Mouse (Mus musculus): ENCODE data around the gene Gm44805. TPM values are rescaled to one million over a fixed set of nuclear protein-coding genes. Genes with fewer than 3 reads are reported as not detected.

The Gm44805 gene
- polyA plus RNA-seq, 1 experiment from 2014 or later = not detected

Other genes starting within 250 kb of the Gm44805 start
- gene Mark4, start 222.6 kb downstream of the Gm44805 start, polyA plus RNA-seq (2014; fragmentation: Nextera tagmentation; extraction: Ambion mirVana) = 9.2 and 13.0 TPM in 2 replicates
- 0.16 and 0.25 TPM in 2 replicates for gene Exoc3l2, start 218.1 kb downstream of the Gm44805 start, polyA plus RNA-seq (2014; fragmentation: Nextera tagmentation; extraction: Ambion mirVana)
- 2.1 and 2.3 TPM in 2 replicates for gene Bloc1s3, start 173.1 kb downstream of the Gm44805 start, polyA plus RNA-seq (2014; fragmentation: Nextera tagmentation; extraction: Ambion mirVana)
- 34.2 and 42.5 TPM in 2 replicates for gene Trappc6a, start 173.0 kb downstream of the Gm44805 start, polyA plus RNA-seq (2014; fragmentation: Nextera tagmentation; extraction: Ambion mirVana)
- 0.36 and 0.57 TPM in 2 replicates for gene Nkpd1, start 163.6 kb downstream of the Gm44805 start, polyA plus RNA-seq (2014; fragmentation: Nextera tagmentation; extraction: Ambion mirVana)
- gene Ppp1r37, start 118.3 kb downstream of the Gm44805 start, polyA plus RNA-seq (2014; fragmentation: Nextera tagmentation; extraction: Ambion mirVana) = 12.6 and 13.5 TPM in 2 replicates
- gene Zfp296, start 104.1 kb downstream of the Gm44805 start, polyA plus RNA-seq (2014; fragmentation: Nextera tagmentation; extraction: Ambion mirVana) = 0.15 TPM in 1 of 2 replicates, not detected in the other
- 134 and 146 TPM in 2 replicates for gene Gemin7, start 103.8 kb downstream of the Gm44805 start, polyA plus RNA-seq (2014; fragmentation: Nextera tagmentation; extraction: Ambion mirVana)
- 27.1 and 40.1 TPM in 2 replicates for gene Clasrp, start 76.9 kb downstream of the Gm44805 start, polyA plus RNA-seq (2014; fragmentation: Nextera tagmentation; extraction: Ambion mirVana)
- 2.8 and 3.0 TPM in 2 replicates for gene Relb, start 52.0 kb downstream of the Gm44805 start, polyA plus RNA-seq (2014; fragmentation: Nextera tagmentation; extraction: Ambion mirVana)
- gene Clptm1, start 16.4 kb downstream of the Gm44805 start, polyA plus RNA-seq (2014; fragmentation: Nextera tagmentation; extraction: Ambion mirVana) = 86.4 and 94.9 TPM in 2 replicates
- not detected in 2 replicates for gene Apoc2, start 3.5 kb downstream of the Gm44805 start, polyA plus RNA-seq (2014; fragmentation: Nextera tagmentation; extraction: Ambion mirVana)
- gene Apoc4, start 56 bp upstream of the Gm44805 start, polyA plus RNA-seq (2014; fragmentation: Nextera tagmentation; extraction: Ambion mirVana) = not detected in 2 replicates
- 1.0 and 1.4 TPM in 2 replicates for gene Apoc1, start 11.2 kb upstream of the Gm44805 start, polyA plus RNA-seq (2014; fragmentation: Nextera tagmentation; extraction: Ambion mirVana)
- 261 and 304 TPM in 2 replicates for gene Apoe, start 17.8 kb upstream of the Gm44805 start, polyA plus RNA-seq (2014; fragmentation: Nextera tagmentation; extraction: Ambion mirVana)
- 86.3 and 109 TPM in 2 replicates for gene Tomm40, start 34.0 kb upstream of the Gm44805 start, polyA plus RNA-seq (2014; fragmentation: Nextera tagmentation; extraction: Ambion mirVana)
- 33.0 and 39.7 TPM in 2 replicates for gene Nectin2, start 69.1 kb upstream of the Gm44805 start, polyA plus RNA-seq (2014; fragmentation: Nextera tagmentation; extraction: Ambion mirVana)
- gene Bcam, start 89.6 kb upstream of the Gm44805 start, polyA plus RNA-seq (2014; fragmentation: Nextera tagmentation; extraction: Ambion mirVana) = 5.8 and 7.6 TPM in 2 replicates
- gene Cblc, start 115.4 kb upstream of the Gm44805 start, polyA plus RNA-seq (2014; fragmentation: Nextera tagmentation; extraction: Ambion mirVana) = not detected in 2 replicates
- gene Bcl3, start 141.3 kb upstream of the Gm44805 start, polyA plus RNA-seq (2014; fragmentation: Nextera tagmentation; extraction: Ambion mirVana) = 0.75 TPM in 1 of 2 replicates, not detected in the other
- gene Gm19345, start 170.6 kb upstream of the Gm44805 start, polyA plus RNA-seq (2014; fragmentation: Nextera tagmentation; extraction: Ambion mirVana) = 5.6 and 7.1 TPM in 2 replicates
- not detected in 2 replicates for gene Ceacam16, start 179.9 kb upstream of the Gm44805 start, polyA plus RNA-seq (2014; fragmentation: Nextera tagmentation; extraction: Ambion mirVana)
- not detected in 2 replicates for gene Ceacam19, start 206.5 kb upstream of the Gm44805 start, polyA plus RNA-seq (2014; fragmentation: Nextera tagmentation; extraction: Ambion mirVana)
- gene Pvr, start 239.7 kb upstream of the Gm44805 start, polyA plus RNA-seq (2014; fragmentation: Nextera tagmentation; extraction: Ambion mirVana) = 3.2 and 5.0 TPM in 2 replicates

Data from forebrain, embryonic 14.5 days (tissue).